Mouse (Mus musculus) gastrocnemius, adult 2 months (tissue): ENCODE measurements around the gene Pnrc1. TPM values are rescaled to one million over a fixed set of nuclear protein-coding genes. Genes with fewer than 3 reads are reported as not detected.
A peak's percentile ranks its signal among the peaks of the same experiment; 100 is the strongest.
"Not testable (repeated sequence)": the region's sequence is repeated elsewhere in the genome, so short reads cannot be mapped to it uniquely, and the experiment has no call there.

Source experiments
- DNase-seq: peaks from one replicate; pipeline ENCODE4 v3.0.0; 2022
- H3K27ac ChIP-seq: fragments of 200-600 bp; 2 replicates; pipeline ENCODE4 v1.8.1; 2022; ENCODE audit warnings: mild to moderate bottlenecking
- H3K4me3 ChIP-seq: fragments of 200-600 bp; 2 replicates; pipeline ENCODE4 v1.8.1; 2022; ENCODE audit warnings: mild to moderate bottlenecking, moderate library complexity
- CTCF ChIP-seq: fragments of 200-600 bp; IDR thresholded peaks from 2 replicates; pipeline ENCODE4 v1.8.1; 2022; ENCODE audit warnings: antibody characterized with exemption, mild to moderate bottlenecking, moderate library complexity
- intact Hi-C: fragments of 180-260 bp; cut with DNase I; formaldehyde crosslinking; loops from one replicate; pipeline ENCODE4 v1.15.1; 2025
- long read RNA-seq, 2 experiments: library from polyadenylated mRNA; stranded (forward); transcript quantifications; one replicate each; pipeline ENCODE4 v2.0.0; 2021
- total RNA-seq, 2 experiments: library from RNA; stranded (reverse); gene quantifications; 2 replicates each; pipeline ENCODE4 v1.2.3; 2021

The Pnrc1 gene
- total RNA-seq: 100 to 1,000 TPM; 267 to 279 TPM
- long read RNA-seq, experiment 1, transcript Pnrc1-201 (2 exons, 1,648 nt): major isoform, 64 of 68 reads
- long read RNA-seq, experiment 1, partial matches to known transcripts: 2 of 68 reads
- long read RNA-seq, experiment 1, other reads (novel, unspliced or antisense): 2 of 68 reads
- long read RNA-seq, experiment 2, transcript Pnrc1-201 (2 exons, 1,648 nt): major isoform, 89 of 91 reads
- long read RNA-seq, experiment 2, partial matches to known transcripts: 0 of 91 reads
- long read RNA-seq, experiment 2, other reads (novel, unspliced or antisense): 2 of 91 reads

GRCm38 (mm10) chr4:33290002-33290401, at the start of gene Pnrc1:
Gene Pnrc1, minus strand, starts transcription at chr4:33290163.
- Histone ChIP-seq H3K27ac (peak within 1 kb of the TSS; percentile 84), H3K4me3 (peak within 1 kb of the TSS; percentile 74)
- DNase-seq: peak; percentile 63
- TF ChIP-seq CTCF: no peak
- intact Hi-C loops: loop anchor here (5.0 kb wide), 1 partner anchor 43 kb away; no protein-coding TSS in a partner anchor

- intact Hi-C loops: no loop called here
- H3K4me3 ChIP-seq: no peak overlapping the region
- no peak overlapping the region for H3K27ac ChIP-seq
- TF ChIP-seq CTCF: no peak
- no peak for DNase-seq
Observed at GRCm38 (mm10) chr4:33337999-33338398, 48.0 kb upstream of the Pnrc1 start.

GRCm38 (mm10) chr4:33332956-33333455, 43.0 kb upstream of the Pnrc1 start:
- H3K27ac ChIP-seq: no peak overlapping the region
- H3K4me3 ChIP-seq: no peak overlapping the region
- no peak for TF ChIP-seq CTCF
- DNase-seq: no peak
- intact Hi-C loops: no loop called here

- intact Hi-C loops: no loop called here
- Histone ChIP-seq H3K27ac (no peak overlapping the region), H3K4me3 (no peak overlapping the region)
- DNase-seq: no peak
- no peak for TF ChIP-seq CTCF
Observed at GRCm38 (mm10) chr4:33331147-33331546, 41.2 kb upstream of the Pnrc1 start.

- intact Hi-C loops: loop anchor here (10.0 kb wide), 1 partner anchor 701 kb away; the partner anchor contains the start of gene Casp8ap2
- no peak for TF ChIP-seq CTCF
- Histone ChIP-seq H3K27ac (no peak overlapping the region), H3K4me3 (no peak overlapping the region)
- no peak for DNase-seq
Observed at GRCm38 (mm10) chr4:33315840-33316239, 25.9 kb upstream of the Pnrc1 start.

GRCm38 (mm10) chr4:33314150-33314549, 24.2 kb upstream of the Pnrc1 start:
- not testable (repeated sequence) for DNase-seq, H3K4me3 ChIP-seq, H3K27ac ChIP-seq
- intact Hi-C loops: loop anchor here (10.0 kb wide), 1 partner anchor 699 kb away; the partner anchor contains the start of gene Casp8ap2

- Histone ChIP-seq H3K4me3 (peak overlapping the region; percentile 97), H3K27ac (peak overlapping the region; percentile 90)
- no peak for TF ChIP-seq CTCF
- DNase-seq: no peak
- intact Hi-C loops: loop anchor here (10.0 kb wide), 1 partner anchor 696 kb away; the partner anchor contains the start of gene Casp8ap2
Observed at GRCm38 (mm10) chr4:33310840-33311437, 21.0 kb upstream of the Pnrc1 start.

GRCm38 (mm10) chr4:33309764-33310757, 20.1 kb upstream of the Pnrc1 start, which contains the start of gene Rngtt:
Gene Rngtt, plus strand, starts transcription at chr4:33310311.
- TF ChIP-seq CTCF: no peak
- intact Hi-C loops: loop anchor here (10.0 kb wide), 1 partner anchor 695 kb away; the partner anchor contains the start of gene Casp8ap2
- DNase-seq: peak; percentile 98
- Histone ChIP-seq H3K4me3 (peak within 1 kb of the TSS; percentile 97), H3K27ac (peak within 1 kb of the TSS; percentile 90)

- H3K27ac ChIP-seq: no peak overlapping the region
- no peak for DNase-seq
- no peak overlapping the region for H3K4me3 ChIP-seq
- intact Hi-C loops: no loop called here
- TF ChIP-seq CTCF: no peak
Observed at GRCm38 (mm10) chr4:33307146-33307545, 17.2 kb upstream of the Pnrc1 start.

GRCm38 (mm10) chr4:33303057-33303456, 13.1 kb upstream of the Pnrc1 start:
- no peak for TF ChIP-seq CTCF
- Histone ChIP-seq H3K4me3 (no peak overlapping the region), H3K27ac (no peak overlapping the region)
- intact Hi-C loops: no loop called here
- no peak for DNase-seq

- H3K27ac ChIP-seq, H3K4me3 ChIP-seq, intact Hi-C loops, DNase-seq: not testable (repeated sequence)
Observed at GRCm38 (mm10) chr4:33300891-33301665, 11.1 kb upstream of the Pnrc1 start.
